Mouse (Mus musculus) neural tube, embryonic 13.5 days (tissue): ENCODE data around the gene 2210017I01Rik. TPM values are rescaled to one million over a fixed set of nuclear protein-coding genes. Genes with fewer than 3 reads are reported as not detected.

Source experiments
- polyA plus RNA-seq: library from polyadenylated mRNA; unstranded; fragments of >200 nt; fragmentation: Nextera tagmentation; extraction: Ambion mirVana; gene quantifications from 2 replicates; pipeline ENCODE4 v1.2.1, GENCODE M21; 2015

2210017I01Rik gene
- polyA plus RNA-seq, 1 experiment from 2014 or later: not detected

Other genes starting within 250 kb of the 2210017I01Rik start
- not detected in 2 replicates for gene Sprr2f, start 242.3 kb downstream of the 2210017I01Rik start, polyA plus RNA-seq
- not detected in 2 replicates for gene Sprr2h, start 221.8 kb downstream of the 2210017I01Rik start, polyA plus RNA-seq
- gene Sprr2i, start 199.5 kb downstream of the 2210017I01Rik start, polyA plus RNA-seq: not detected in 2 replicates
- gene Sprr2j-ps, start 189.4 kb downstream of the 2210017I01Rik start, polyA plus RNA-seq: not detected in 2 replicates
- 9.7 and 14.2 TPM in 2 replicates for gene Gm9774, start 178.1 kb downstream of the 2210017I01Rik start, polyA plus RNA-seq
- not detected in 2 replicates for gene Sprr2k, start 174.9 kb downstream of the 2210017I01Rik start, polyA plus RNA-seq
- not detected in 2 replicates for gene Sprr1b, start 168.7 kb downstream of the 2210017I01Rik start, polyA plus RNA-seq
- not detected in 2 replicates for gene Sprr3, start 148.8 kb downstream of the 2210017I01Rik start, polyA plus RNA-seq
- gene Sprr1a, start 121.6 kb downstream of the 2210017I01Rik start, polyA plus RNA-seq: not detected in 2 replicates
- gene Sprr4, start 107.0 kb downstream of the 2210017I01Rik start, polyA plus RNA-seq: not detected in 2 replicates
- gene 2310046K23Rik, start 73.0 kb downstream of the 2210017I01Rik start, polyA plus RNA-seq: not detected in 2 replicates
- not detected in 2 replicates for gene Ivl, start 33.8 kb downstream of the 2210017I01Rik start, polyA plus RNA-seq
- gene Smcp, start 18.5 kb downstream of the 2210017I01Rik start, polyA plus RNA-seq: not detected in 2 replicates
- gene Lce6a, start 14.2 kb upstream of the 2210017I01Rik start, polyA plus RNA-seq: not detected in 2 replicates
- not detected in 2 replicates for gene Lce1a1, start 40.8 kb upstream of the 2210017I01Rik start, polyA plus RNA-seq
- gene Lce1b, start 49.4 kb upstream of the 2210017I01Rik start, polyA plus RNA-seq: not detected in 2 replicates
- gene Lce1a2, start 62.8 kb upstream of the 2210017I01Rik start, polyA plus RNA-seq: not detected in 2 replicates
- not detected in 2 replicates for gene Lce1c, start 71.8 kb upstream of the 2210017I01Rik start, polyA plus RNA-seq
- not detected in 2 replicates for gene Lce1d, start 79.7 kb upstream of the 2210017I01Rik start, polyA plus RNA-seq
- gene Lce1e, start 101.6 kb upstream of the 2210017I01Rik start, polyA plus RNA-seq: not detected in 2 replicates
- gene Lce1f, start 112.9 kb upstream of the 2210017I01Rik start, polyA plus RNA-seq: not detected in 2 replicates
- not detected in 2 replicates for gene Gm38119, start 131.6 kb upstream of the 2210017I01Rik start, polyA plus RNA-seq
- gene Lce1g, start 144.8 kb upstream of the 2210017I01Rik start, polyA plus RNA-seq: not detected in 2 replicates
- gene Lce1h, start 157.6 kb upstream of the 2210017I01Rik start, polyA plus RNA-seq: not detected in 2 replicates
- gene Lce1i, start 171.4 kb upstream of the 2210017I01Rik start, polyA plus RNA-seq: not detected in 2 replicates
- not detected in 2 replicates for gene Lce1j, start 183.0 kb upstream of the 2210017I01Rik start, polyA plus RNA-seq
- gene Lce1k, start 200.4 kb upstream of the 2210017I01Rik start, polyA plus RNA-seq: not detected in 2 replicates
- not detected in 2 replicates for gene Kprp, start 219.8 kb upstream of the 2210017I01Rik start, polyA plus RNA-seq
- not detected in 2 replicates for gene Lce1l, start 243.8 kb upstream of the 2210017I01Rik start, polyA plus RNA-seq